Mouse (Mus musculus) kidney, adult 8-10 months (tissue): Measurements from ENCODE around the gene Gm10770.
"Not testable (repeated sequence)": the region's sequence is repeated elsewhere in the genome, so short reads cannot be mapped to it uniquely, and the experiment has no call there.

ENCODE experiments used
- DNase-seq, 2 experiments: peaks; one replicate each; pipeline ENCODE4 v3.0.0; 2022

Gm10770 gene

DNA sequence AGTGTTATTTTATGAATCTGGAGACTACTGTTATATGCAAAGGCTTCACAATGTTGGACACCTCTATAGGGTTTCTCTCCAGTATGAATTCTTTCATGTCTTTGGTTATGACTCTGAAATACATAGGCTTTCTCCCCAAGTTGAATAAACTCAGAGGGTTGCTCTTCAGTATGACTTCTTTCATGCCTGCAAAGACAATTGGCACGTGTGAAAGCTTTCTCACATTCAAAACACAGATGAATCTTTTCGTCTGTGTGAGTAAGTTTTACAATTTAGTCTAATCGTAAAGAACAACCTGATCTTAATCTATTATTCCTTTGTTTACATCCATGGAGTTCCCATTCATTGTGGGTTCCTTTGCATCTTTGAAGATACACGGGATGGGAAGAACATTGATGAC is at the start of gene Gm10770:
TSS of gene Gm10770 (minus strand) at position 101 of the 400 bp plus-strand sequence.
- not testable (repeated sequence) for DNase-seq

DNA sequence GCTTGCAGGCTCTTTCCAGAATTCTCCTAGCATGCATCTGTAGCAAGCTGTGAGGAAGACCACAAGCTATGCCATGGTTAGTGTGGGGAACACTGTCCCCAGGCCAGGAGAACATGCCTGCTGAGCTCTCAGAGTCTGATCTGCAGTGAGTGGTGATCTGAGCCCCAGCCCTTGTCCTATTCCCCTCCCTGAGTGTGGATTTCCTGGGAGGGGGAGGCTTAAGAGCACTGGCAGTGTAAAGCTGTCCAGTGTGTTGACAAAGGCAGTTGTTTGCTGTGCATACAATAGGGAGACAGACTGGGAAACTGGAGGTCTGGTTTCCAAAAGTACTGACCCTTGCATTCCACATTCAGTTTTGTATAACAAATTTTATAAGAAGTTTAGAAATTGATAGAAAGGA is 43.8 kb upstream of the Gm10770 start:
- DNase-seq = not testable (repeated sequence)

- not testable (repeated sequence) for DNase-seq
These were observed 38.9 kb upstream of the Gm10770 start for GRCm38 (mm10) chr2:150218363-150218725.

DNA sequence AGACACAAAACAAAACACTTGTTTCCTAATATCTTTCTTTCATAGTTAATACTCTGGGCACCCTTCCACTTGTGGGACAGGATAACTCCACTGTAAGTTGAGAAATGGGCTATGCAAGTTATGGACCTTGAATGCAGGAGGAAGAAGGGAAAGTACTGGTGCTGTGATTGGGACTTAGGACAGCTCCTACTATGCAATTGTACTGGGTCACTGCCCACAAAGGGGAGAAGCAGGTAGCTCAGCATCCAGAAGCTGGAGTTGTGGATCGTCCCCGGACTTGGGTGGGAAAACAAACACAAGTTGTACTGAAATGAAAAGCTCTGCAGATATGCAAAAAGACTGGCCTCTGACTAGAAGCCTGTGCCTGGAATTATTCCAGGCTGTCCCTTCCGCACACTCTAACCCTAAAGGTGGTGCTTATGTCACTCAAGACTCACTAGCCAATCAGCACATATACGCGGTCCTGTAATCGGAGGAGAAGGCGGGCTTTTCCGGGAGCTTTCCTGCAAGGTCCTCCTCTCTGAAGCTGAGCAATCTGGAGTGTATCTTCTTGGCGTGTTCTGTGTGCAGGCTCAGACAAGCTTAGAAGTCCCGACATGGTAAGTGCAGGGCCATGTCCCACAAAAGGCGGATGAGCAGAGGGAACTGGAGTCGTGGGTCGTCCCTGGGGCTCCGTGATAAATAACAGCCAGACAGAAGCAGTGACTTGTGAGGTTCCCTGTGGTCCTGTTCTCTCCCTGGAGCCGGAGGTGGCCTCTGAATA is 38.3 kb upstream of the Gm10770 start, which contains the start of gene Zfp937:
TSS of gene Zfp937 (plus strand) at position 474 of the 763 bp plus-strand sequence.
- DNase-seq = peak; percentile 89 to 91

DNA sequence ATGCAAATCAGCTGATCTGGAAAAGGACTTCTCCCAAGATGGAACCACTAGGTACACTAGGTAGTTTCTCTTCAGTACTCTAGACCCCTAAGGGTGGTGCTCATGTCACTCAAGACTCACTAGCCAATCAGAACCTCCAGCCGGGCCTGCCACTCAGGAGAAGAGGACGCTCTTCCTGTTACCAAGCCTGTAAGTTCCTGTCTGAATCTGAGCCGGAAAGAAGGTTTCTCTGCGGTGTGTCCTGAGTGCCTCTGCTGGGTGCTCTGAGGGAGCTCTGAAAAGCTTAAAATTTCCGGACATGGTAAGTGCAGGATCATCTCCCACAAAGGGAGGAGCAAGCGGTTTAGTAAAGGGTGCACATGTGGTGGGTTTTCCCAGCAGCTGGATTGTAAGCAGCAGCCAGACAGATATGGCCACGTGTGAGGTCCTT is 2.1 kb upstream of the Gm10770 start, which contains the start of gene Gm14139:
TSS of gene Gm14139 (plus strand) at position 186 of the 430 bp plus-strand sequence.
- DNase-seq = not testable (repeated sequence)

DNA sequence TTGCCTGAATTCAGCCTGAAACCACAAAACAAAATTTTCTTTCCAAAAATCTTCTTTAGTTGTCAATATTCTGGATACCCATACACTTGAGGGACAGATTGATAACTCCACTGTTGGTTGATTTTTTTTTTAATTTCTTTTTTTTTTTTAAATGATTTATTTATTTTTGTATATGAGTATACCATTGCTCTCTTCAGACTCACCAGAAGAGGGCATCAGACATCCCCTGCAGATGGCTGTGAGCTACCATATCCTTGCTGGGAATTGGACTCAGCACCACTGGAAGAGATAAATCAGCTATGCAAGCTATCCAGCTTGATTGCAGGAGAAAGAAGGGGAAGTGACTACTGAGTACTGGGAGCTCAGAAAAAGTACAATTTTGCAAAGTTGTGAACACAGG is 1.6 kb upstream of the Gm10770 start:
- DNase-seq = not testable (repeated sequence)

- DNase-seq = no peak
These were observed 5.6 kb downstream of the Gm10770 start for GRCm38 (mm10) chr2:150173833-150174232.

DNA sequence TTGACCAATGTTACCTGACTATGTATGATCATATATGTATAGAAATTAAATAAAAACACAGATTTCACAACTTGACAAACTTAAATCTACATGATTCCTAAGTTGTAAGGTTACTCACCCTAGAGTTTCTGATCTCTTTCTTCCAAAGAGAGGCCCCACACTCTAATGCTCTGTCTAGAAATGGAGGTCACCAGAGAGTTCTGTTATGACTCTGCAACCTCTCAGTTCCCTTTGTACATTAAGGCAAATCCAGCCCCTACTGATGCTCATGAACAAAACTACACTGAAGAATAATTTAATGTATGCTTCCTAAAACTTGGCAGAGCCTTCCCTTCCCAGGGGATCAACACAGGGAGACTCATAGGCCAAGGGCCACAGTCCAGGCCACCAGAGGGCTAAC is 12.8 kb downstream of the Gm10770 start:
- DNase-seq = no peak

- peak; percentile 89 to 91 for DNase-seq
These were observed 43.0 kb downstream of the Gm10770 start, which contains the start of gene Zfp120 for GRCm38 (mm10) chr2:150136435-150136897. TSS of gene Zfp120 (minus strand) at chr2:150136708.

GRCm38 (mm10) chr2:150132773-150133172 is 46.7 kb downstream of the Gm10770 start:
- no peak for DNase-seq

GRCm38 (mm10) chr2:150132002-150132401 is 47.5 kb downstream of the Gm10770 start:
- DNase-seq = not testable (repeated sequence)
